Mouse (Mus musculus) left cerebral cortex, adult 18-20 months (tissue): Measurements from ENCODE around the gene Tnfsf14. TPM values are rescaled to one million over a fixed set of nuclear protein-coding genes. Genes with fewer than 3 reads are reported as not detected.

Experiments
- DNase-seq, 2 experiments: peaks; one replicate each; pipeline ENCODE4 v3.0.0; 2021 to 2022; ENCODE audit warnings: low spot score in 2 of 2, mixed read lengths in 1 of 2
- total RNA-seq, 2 experiments: library from RNA; stranded (reverse); gene quantifications; 2 replicates each; pipeline ENCODE4 v1.2.3; 2021

Gene Tnfsf14
- total RNA-seq, 2 experiments from 2014 or later = not detected

DNA sequence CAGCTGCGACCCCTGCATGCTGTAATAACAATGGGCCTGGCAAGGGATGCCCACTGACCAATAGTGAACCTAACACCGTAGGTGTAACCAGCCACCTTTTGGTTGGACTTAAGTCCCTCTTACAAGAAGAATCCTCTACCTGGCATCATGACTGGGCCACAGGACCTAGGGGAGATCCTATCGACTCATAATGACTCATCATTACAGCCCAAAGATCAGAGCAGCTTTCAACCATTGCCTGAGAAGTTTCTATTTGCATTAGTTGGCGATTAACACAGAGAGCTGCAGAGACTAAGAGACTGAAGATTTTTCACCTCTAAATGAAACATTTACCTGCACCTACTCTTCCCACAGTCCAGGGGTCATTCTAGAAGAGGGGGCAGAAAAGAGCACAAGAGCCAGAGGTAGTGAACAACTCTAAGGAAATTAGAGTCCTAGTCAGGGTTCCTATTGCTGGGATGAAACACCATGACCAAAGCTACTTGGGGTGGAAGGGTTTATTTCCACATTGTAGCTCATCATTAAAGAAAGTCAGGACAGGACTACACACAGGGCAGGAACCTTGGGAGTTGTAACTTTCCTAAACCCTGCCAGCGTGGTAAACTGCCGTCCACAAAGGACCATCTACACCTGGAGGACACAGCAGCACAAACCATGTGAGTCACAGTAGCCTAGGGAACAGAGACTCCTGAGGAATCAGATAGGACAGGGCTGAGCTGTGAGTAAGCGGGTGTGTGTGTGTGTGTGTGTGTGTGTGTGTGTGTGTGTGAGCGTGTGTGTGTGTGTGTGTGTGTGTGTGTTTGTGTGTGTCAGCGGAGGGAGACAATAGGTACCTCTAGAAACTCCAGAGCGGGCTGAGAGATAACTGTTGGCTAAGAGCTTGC lies 8.1 kb upstream of the Tnfsf14 start:
- no peak for DNase-seq

- DNase-seq = no peak
These were observed 4.3 kb upstream of the Tnfsf14 start for GRCm38 (mm10) chr17:57198252-57198651.

GRCm38 (mm10) chr17:57195326-57196010 lies 1.5 kb upstream of the Tnfsf14 start:
- DNase-seq = no peak

DNA sequence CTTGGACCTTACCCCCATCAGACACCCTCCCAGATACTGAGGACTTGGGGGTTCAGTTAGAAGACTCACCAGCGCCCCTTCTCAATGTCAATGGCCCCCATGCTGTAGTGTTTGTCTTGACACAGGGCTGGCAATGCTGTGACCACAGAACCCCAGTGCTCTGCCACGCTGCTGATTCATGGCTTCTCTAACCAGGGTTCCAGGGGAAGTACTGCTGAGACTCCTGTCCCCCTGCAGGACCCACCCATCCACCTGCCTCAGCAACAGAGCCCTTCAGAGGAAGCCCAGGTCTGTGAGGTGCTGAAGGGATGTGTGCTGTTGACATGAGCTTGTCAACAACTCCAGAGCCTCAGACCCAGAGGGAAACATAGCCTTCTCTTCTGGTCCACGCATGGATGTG lies 794 bp upstream of the Tnfsf14 start:
- no peak for DNase-seq

GRCm38 (mm10) chr17:57188510-57189192 lies 5.3 kb downstream of the Tnfsf14 start:
- no peak for DNase-seq

DNA sequence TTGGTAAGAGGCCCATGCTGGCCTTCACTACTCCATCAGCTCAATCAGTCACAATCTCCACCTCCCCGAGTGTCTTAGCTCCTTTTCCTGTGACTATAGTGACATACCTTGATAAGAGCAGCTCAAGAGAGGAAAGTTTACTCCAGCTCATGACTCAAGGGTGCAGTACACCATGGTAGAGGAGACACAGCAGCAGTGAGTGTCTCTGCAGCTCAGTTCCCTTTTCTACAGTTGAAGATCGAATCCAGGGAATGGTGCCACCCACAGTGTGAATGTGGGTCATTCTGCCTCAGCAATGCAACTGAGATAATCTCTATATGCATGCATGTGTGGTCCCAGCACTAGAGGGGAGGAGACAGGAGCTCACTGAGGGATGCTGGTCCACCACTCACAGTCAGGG lies 8.3 kb downstream of the Tnfsf14 start:
- DNase-seq = no peak

GRCm38 (mm10) chr17:57182871-57183270 lies 11.1 kb downstream of the Tnfsf14 start:
- DNase-seq = no peak

GRCm38 (mm10) chr17:57180363-57180762 lies 13.6 kb downstream of the Tnfsf14 start:
- DNase-seq = no peak

- DNase-seq = no peak
These were observed 20.6 kb downstream of the Tnfsf14 start for GRCm38 (mm10) chr17:57173351-57173750.

DNA sequence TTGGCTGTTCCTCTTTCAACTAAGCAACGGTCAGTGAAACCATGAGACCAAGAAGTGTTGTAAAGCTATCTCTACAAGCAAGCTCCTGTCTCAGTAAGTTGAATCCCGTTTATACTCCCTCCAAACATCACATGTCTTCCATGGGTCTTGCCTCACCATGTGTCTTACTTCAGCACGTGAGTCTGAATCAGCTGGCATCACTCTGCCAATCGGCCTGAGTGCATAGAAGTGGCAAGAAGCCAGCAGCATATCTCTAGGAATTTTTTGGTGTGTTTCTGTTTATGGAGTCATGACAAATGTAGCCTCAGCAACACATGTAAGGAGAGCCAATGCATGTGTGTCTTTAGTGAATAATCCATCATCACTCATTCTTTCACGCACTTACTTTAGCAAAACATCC lies 21.6 kb downstream of the Tnfsf14 start:
- DNase-seq = no peak

- DNase-seq = no peak
These were observed 23.2 kb downstream of the Tnfsf14 start for GRCm38 (mm10) chr17:57170616-57171260.

DNA sequence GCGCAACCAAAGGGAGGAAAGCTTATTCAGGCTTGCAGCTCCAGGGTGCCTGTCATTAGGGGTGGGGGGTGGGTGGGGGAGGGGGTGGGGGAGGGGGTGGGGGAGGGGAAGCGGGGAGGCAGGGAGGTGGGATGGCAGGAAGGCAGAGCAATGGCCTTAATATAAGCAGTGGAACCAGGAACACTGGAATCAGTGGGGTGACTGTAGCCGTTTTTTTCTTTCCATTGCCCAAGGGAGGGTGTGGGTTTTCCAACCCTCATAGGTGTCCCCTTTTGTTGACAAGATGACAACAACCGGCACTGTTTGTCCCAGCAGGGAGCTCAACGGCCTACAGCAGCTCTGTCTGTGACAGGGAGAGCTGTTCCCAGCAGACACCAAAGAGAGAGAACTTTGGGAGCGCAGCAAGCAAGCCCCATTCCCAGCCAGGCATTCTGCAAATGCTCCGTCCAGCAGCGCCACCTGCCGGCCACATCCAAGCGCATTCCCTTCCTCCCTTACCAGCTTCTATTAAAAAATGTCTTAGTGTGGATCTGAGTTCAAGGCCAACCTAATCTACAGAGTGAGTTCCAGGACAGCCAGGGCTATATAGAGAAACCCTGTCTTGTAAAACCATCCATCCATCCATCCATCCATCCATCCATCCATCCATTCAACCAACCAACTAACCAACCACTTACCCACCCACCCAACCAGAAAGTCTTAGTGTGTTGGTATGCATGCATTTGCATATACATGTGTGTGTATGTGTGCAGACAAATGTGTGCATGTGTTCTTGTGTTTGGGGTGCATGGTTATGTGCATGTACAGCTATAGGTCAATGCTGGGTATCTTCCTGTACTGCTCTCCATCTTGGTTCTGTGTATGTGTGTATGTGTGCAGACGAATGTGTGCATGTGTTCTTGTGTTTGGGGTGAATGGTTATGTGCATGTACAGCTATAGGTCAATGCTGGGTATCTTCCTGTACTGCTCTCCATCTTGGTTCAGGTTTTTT lies 26.9 kb downstream of the Tnfsf14 start:
- peak; percentile 86 to 94 for DNase-seq

DNA sequence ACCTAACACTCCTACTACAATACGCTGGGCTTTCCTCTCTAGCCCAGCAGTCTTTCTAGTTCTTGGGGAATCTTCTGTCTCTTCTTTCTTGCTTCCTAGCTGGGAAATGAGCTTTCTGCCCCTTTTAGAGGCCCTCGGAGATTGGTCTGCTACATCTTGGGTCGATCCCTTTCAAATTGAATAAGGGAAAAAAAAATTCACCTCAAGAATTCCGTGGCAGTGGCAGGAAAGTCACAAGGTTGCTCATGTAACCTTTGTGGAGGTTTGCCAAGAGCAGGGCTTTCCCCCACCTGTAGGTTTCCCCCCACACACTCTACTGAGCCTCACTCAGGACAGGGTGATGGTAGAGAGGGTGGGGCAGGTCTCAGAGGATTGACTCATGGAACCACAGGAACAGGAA lies 40.2 kb downstream of the Tnfsf14 start:
- no peak for DNase-seq

DNA sequence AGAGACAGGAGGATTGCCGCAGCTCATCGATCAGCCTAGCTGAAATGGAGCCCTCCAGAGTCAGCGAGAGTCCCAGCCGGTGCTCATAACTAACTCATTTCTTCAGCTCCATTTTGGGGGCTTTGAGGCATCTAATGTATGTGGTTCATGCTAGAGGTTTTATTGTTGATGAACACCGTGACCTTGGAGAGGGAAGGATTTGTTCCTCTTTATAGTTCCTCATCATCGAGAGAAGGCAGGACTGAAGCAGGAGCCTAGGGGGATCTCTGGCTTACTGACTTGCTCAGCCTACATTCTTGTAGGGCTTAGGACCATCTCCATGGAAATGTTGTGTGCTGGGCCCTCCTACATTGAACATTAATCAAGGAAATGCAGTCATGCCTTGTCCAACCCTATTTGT lies 41.0 kb downstream of the Tnfsf14 start:
- no peak for DNase-seq

DNA sequence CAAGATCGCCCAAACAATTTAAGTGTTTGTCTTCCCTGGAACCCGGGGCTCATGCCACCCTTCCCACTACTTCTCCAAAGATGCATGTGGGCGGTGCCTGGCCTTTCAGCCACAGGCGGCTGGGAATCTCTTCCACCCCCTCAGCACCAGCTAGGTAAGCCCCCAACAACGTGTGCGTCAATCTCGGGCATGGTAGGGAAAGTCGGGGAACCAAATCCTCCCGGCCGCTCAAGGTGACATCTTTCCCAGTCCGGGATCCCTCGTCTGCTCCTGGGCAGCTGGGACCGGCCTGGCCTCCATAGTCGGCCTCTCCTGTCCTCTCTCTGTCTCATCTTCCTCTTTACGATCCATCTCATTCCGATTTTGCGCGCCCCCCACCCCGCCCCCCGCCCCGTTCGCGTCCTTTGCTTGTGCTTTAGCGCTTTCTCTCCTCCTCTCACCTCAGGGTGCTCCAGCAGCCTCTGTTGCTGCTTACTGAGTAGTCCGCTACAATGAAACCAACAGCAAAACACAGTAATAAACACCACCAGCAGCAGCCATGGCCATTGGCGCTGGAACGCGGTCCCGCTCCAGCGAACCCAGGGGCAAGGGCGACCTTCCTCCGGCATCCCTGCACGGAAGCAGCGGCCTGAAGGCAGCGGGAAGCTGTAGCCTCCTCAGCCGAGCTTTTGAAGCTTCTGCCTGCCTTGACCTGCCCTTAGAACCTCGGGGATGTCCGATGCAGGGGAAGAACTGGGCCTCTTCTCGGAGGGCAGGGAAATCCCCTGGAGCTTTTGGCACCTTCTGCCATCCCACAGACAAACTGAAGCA lies 44.8 kb downstream of the Tnfsf14 start, which contains the start of gene Cd70:
TSS of gene Cd70 (minus strand) at position 784 of the 810 bp plus-strand sequence.
- no peak for DNase-seq

DNA sequence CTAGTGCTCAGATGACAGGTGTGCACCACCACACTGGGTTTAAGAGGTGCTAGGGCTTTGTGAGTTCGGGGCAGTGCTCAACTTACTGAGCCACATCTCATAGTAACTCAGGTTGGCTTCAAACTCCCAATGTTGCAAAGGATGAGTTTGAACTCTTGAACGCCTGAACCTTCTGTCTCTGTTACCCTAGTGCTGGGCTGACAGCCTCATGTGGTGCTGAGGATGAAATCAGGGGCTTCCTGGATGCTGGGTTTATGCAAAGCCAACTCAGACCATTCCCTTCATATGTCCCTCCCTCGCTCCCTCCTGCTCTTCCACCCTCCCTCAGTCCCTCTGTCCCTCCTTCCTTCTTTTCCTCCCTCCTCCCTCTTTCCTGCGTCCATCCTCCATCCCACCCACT lies 45.6 kb downstream of the Tnfsf14 start:
- no peak for DNase-seq

DNA sequence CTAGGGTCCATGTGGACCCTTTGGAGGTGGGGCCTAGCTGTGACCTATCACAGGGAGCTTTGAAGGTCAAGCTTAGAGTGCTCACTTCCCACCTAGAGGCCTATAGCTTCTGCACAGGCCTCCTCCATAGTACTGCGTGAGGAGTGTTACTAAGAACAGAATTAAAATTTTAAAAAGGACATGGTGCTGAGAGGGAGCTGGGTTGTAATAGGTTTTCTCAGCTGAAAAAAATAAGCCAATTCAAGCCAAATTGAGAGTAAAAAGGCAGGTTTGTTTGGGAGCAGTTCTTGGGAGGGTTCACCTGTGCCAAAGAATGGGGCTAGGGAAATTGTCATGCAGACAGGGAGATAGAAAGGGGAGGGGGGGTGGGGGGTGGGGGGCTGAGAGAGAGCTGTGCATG lies 48.9 kb downstream of the Tnfsf14 start:
- no peak for DNase-seq

DNA sequence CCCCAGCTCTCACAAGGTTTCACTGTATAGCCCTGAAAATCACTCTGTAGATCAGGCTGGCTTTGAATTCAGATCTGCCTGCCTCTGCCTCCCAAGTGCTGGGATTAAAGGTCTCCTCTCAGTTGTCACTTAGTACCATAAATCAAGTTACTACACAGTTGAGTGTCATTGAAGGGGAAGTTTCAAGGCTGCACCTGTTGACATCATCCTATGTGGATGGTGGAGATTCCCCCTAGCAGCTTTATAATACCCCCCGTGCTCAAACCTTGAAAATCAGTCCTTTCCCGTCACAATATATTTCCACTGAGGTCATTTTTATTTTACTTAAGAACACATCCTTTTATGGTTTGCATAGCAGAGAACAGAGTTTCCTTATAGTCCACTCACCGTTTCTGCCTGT lies 50.3 kb downstream of the Tnfsf14 start:
- DNase-seq = no peak

DNA sequence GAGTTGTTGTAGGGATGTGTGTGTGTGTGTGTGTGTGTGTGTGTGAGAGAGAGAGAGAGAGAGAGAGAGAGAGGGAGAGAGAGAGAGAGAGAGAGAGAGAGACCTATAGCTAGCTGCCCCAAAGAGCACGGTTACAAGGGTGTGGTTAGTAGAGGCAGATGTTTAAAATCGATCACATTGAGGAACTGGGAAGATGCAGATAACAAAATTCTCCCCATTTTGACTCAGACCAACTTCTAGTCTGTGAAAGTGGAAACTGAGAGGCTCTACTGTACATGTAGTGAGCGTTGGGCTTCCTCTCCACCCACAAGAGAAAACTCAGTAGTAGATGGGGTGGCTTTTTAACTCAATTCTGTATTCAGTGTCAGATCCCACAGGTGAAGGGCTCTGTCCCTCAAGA lies 54.3 kb downstream of the Tnfsf14 start:
- no peak for DNase-seq
